Mouse (Mus musculus) CH12F3 (cell line): Measurements from ENCODE around the gene Lrrc56.

ENCODE experiments used
- in situ Hi-C: fragments of 300-500 bp; cut with MboI; formaldehyde crosslinking; loops from 2 replicates; pipeline ENCODE4 v1.14.3; 2020; ENCODE audit warnings: low sequenced_read_pairs

The Lrrc56 gene

GRCm38 (mm10) chr7:141191796-141192685 is 1.9 kb upstream of the Lrrc56 start:
- in situ Hi-C loops = no loop called here

- in situ Hi-C loops = no loop called here
Measured at GRCm38 (mm10) chr7:141192776-141193347, 1.1 kb upstream of the Lrrc56 start.

DNA sequence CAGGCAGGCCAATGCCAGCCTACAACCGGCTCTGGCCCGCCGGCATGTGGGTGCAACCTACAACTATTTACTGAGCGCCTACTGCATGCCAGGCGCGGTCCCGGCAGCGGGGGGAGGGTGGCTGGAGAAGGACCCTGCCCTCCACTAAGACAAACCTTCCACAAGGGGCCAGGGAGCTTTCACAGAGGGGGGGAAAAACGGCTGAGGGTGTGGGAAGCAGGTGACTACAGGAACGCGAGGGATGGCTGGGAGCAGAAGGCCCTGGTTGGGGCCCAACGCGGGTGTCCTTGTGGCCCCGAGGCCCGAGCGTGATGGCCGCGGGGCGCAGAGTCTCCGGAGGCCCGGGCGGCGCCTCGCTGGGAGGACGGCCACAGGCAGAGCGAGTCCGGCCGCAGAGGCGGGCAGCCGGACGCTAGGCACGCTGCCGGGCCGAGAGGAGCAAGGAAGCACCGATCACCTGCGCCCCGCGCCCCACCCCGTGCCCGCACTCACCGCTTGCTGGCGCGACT is 555 bp upstream of the Lrrc56 start:
- in situ Hi-C loops = no loop called here

- in situ Hi-C loops = no loop called here
Measured at GRCm38 (mm10) chr7:141194409-141194808, 452 bp downstream of the Lrrc56 start.

GRCm38 (mm10) chr7:141194830-141195229 is 873 bp downstream of the Lrrc56 start:
- in situ Hi-C loops = no loop called here

- in situ Hi-C loops = no loop called here
Measured at GRCm38 (mm10) chr7:141195754-141196153, 1.8 kb downstream of the Lrrc56 start.

GRCm38 (mm10) chr7:141196619-141197282 is 2.8 kb downstream of the Lrrc56 start:
- in situ Hi-C loops = no loop called here

DNA sequence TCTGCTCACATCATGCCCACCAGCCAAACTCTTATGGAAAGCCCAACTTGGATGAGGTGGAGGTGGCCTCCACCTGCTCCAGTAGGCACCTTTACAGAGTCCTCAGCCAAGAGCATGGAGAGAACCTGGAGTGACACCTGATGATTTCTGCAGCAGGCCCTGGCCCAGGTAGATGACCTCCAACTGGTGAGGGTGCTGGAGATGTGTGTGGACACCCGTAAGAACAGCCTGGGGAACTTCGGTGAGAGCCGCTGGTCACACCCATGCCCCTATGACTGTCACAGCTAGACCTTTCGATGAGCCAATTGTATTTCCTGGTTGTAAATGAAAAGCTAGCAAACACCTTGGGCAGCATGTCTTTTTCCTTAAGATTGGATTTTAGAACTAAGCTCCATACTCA is 4.2 kb downstream of the Lrrc56 start:
- in situ Hi-C loops = no loop called here

- in situ Hi-C loops = no loop called here
Measured at GRCm38 (mm10) chr7:141204546-141204945, 10.6 kb downstream of the Lrrc56 start.

GRCm38 (mm10) chr7:141205504-141205903 is 11.5 kb downstream of the Lrrc56 start:
- in situ Hi-C loops = no loop called here

DNA sequence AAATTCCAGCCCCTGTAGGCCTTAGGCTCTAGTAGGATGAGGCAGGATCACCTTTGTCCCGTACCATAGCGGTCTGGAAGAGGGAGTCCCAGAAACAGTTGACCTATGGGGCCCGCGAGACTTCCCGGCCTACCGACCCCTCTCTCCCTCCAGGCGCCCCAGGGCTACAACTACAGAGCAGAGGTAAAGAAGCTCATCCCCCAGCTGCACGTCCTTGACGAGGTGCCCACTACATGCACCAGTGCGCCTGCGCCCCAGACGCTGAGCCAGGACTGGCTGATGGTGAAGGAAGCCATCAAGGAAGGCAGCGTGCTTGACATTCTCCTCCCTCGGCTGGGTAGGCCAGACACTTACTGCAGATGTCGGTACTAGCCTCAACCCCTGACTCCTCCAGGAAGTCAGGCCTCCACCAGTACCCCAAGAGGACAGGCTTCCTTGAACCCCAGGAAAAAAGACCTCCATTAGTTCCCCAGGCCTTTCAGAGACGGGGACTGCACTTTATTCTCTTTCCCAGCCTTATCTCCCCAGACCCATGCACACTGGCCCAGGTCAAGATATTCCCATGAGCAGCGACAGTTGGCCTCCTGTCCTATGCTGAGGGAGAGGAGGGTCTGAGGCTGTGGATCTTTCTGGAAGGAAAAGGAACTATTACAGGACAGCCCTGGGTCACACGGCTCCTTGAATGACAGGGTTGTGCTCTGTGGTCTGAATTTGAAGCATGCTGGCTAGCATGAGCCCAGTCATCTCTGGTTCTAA is 12.4 kb downstream of the Lrrc56 start:
- in situ Hi-C loops = no loop called here

DNA sequence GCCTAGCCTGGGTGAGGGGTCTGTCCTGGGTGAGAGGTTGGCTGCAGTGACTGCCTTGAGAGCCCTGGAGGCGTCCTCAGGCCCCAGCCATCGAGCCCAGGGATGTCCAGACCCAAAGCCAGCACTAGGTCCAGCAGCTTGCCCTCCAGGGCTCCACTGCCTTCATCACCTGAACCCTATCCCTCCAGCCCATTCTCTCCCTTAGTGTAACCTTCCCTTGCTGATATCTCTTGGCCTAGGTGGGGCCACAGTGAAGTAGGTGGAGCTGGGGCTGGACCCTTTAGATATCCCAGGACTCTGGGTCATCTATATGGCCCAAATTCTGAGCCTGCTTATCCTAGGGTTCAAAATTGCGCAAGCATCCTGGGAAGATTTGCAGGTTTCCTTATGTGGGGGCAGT is 15.6 kb downstream of the Lrrc56 start:
- in situ Hi-C loops = no loop called here

DNA sequence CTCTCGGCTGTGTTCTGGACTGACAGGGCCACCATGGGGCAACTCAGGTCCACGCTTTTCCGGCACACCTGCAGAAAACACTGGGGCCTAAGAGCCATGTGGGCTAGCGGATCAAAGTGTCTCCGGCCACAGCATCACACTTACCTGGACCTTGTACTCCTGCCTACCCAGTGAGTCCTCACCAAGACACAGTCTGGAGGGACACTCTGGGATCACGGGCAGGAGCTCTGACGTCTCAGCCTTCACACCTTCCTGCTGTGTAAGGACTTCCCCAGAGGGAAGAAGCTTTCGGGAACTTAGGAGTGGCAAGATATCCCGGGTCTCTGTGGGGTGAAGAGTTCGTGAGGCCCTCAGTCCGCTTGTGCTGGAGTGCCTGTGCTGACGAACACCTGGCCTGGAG is 16.2 kb downstream of the Lrrc56 start:
- in situ Hi-C loops = no loop called here

DNA sequence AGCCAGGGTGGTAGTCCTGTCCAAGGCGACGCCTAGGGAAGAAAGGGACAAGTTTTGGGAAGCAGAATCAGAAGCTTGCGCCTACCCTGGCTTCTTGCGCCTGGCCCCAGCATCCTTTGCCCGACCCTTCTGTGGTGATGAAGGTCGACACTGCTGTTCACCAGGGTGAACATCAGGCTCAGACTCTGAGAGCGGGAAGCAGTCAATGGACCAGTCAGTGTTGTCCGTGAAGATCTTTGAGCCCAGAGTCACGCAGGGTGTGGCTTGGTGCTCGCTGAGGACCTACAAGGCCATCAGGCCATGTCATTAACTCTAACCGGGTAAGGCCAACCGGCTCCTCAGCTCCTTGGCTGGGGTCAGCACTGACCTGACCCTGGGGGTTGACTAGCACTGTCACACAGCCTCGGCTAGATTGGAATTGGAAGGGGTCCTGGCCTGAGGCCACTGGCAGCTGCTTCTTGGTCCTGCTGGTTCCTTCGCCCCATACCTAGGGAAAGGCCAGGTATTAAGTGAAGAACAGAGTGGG is 16.7 kb downstream of the Lrrc56 start:
- in situ Hi-C loops = no loop called here

- in situ Hi-C loops = no loop called here
Measured at GRCm38 (mm10) chr7:141213133-141213532, 19.2 kb downstream of the Lrrc56 start.

GRCm38 (mm10) chr7:141213605-141214235 is 19.8 kb downstream of the Lrrc56 start, which contains the start of gene Lmntd2:
Gene Lmntd2, minus strand, starts transcription at chr7:141214080.
- in situ Hi-C loops = no loop called here

DNA sequence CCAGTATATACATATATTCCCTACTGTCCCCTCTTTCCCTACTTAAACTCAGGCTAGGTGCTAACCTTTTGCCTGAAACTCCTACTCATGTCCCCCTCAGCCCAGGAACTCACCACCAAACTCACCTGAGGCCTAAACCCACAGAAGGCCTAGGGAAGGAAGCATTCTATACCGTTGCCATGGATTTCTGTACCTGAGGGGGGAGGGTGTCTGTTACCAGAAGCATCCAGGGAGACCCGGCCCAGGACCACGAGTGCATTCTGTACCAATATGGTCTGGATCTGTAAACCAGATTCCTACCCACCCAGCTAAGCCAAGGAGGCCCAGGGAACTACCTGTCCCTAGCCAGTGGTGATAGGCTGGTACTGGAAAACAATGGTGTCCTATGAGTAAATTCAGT is 20.4 kb downstream of the Lrrc56 start:
- in situ Hi-C loops = no loop called here

- in situ Hi-C loops = no loop called here
Measured at GRCm38 (mm10) chr7:141215101-141215879, 21.3 kb downstream of the Lrrc56 start, which contains the start of gene Rassf7. Gene Rassf7, plus strand, starts transcription at chr7:141215860.
